Mouse (Mus musculus) layer of hippocampus, postnatal 14 days (tissue): Measurements from ENCODE around the gene Epas1. TPM values are rescaled to one million over a fixed set of nuclear protein-coding genes. Genes with fewer than 3 reads are reported as not detected.

Experiments
- total RNA-seq, 2 experiments: library from RNA; stranded (reverse); gene quantifications; 2 replicates each; pipeline ENCODE4 v1.2.3; 2021

The Epas1 gene
- total RNA-seq, 2 experiments from 2014 or later, result 105 to 106 TPM

Other genes starting within 250 kb of the Epas1 start
- gene Gm10309, start 248.5 kb upstream of the Epas1 start, total RNA-seq, result not detected
- gene Tmem247, start 163.6 kb downstream of the Epas1 start, total RNA-seq, result not detected
- under 1 TPM in 1 of 2 experiments, not detected in 1; 0.35 TPM for gene Atp6v1e2, start 194.2 kb downstream of the Epas1 start, total RNA-seq
- 10 to 100 TPM; 32.1 to 33.5 TPM for gene Rhoq, start 209.4 kb downstream of the Epas1 start, total RNA-seq